Mouse (Mus musculus) liver, embryonic 16.5 days (tissue): ENCODE data around the gene Gfod1. TPM values are rescaled to one million over a fixed set of nuclear protein-coding genes. Genes with fewer than 3 reads are reported as not detected.

Experiments
- ATAC-seq: fragments of 200-750 bp; cut with Nextera tagmentation; 2 replicates; pipeline ENCODE4 v1.8.0; 2017; ENCODE audit warnings: low read depth, mild to moderate bottlenecking, moderate number of reproducible peaks, moderate library complexity
- H3K27ac ChIP-seq: fragments of 300-500 bp; sonication (generic); 2 replicates; pipeline ENCODE4 v1.5.1; 2014; ENCODE audit warnings: mild to moderate bottlenecking, low read length
- H3K27me3 ChIP-seq: fragments of 300-500 bp; sonication (generic); 2 replicates; pipeline ENCODE4 v1.6.1; 2014; ENCODE audit warnings: low read depth, low read length, mixed read lengths; ENCODE audit not compliant: control insufficient read depth, insufficient read depth
- H3K36me3 ChIP-seq: fragments of 300-500 bp; sonication (generic); 2 replicates; pipeline ENCODE4 v1.6.1; 2014; ENCODE audit warnings: mild to moderate bottlenecking; ENCODE audit not compliant: control insufficient read depth, insufficient read depth
- H3K4me1 ChIP-seq: fragments of 300-500 bp; sonication (generic); 2 replicates; pipeline ENCODE4 v1.6.1; 2014; ENCODE audit warnings: low read depth, low read length, mixed read lengths; ENCODE audit not compliant: control insufficient read depth
- H3K4me2 ChIP-seq: fragments of 300-500 bp; sonication (generic); 2 replicates; pipeline ENCODE4 v1.6.1; 2014; ENCODE audit warnings: low read depth, low read length, mixed read lengths
- H3K4me3 ChIP-seq: fragments of 300-500 bp; sonication (generic); 2 replicates; pipeline ENCODE4 v1.5.1; 2014; ENCODE audit warnings: low read depth, mild to moderate bottlenecking, low read length
- H3K9ac ChIP-seq: fragments of 300-500 bp; sonication (generic); 2 replicates; pipeline ENCODE4 v1.6.1; 2014; ENCODE audit warnings: low read depth, low read length
- H3K9me3 ChIP-seq: fragments of 300-500 bp; sonication (generic); replicated peaks from 2 replicates; pipeline ENCODE4 v1.6.1; 2016; ENCODE audit warnings: low read length; ENCODE audit not compliant: control insufficient read depth
- WGBS: fragments of 180-500 bp; shearing (Covaris S2); extraction: QIAGEN DNeasy Blood & Tissue Kit; methylation state at CpG from one replicate; pipeline ENCODE4 v1.1.7; 2014; ENCODE audit not compliant: insufficient replicate concordance; 5-methylcytosine and 5-hydroxymethylcytosine counted together
- polyA plus RNA-seq: library from polyadenylated mRNA; unstranded; fragments of >200 nt; fragmentation: Nextera tagmentation; extraction: Ambion mirVana; gene quantifications from 2 replicates; pipeline ENCODE4 v1.2.1, GENCODE M21; 2015

Gfod1 gene
- polyA plus RNA-seq, 1 experiment from 2014 or later = 0.59 TPM

DNA sequence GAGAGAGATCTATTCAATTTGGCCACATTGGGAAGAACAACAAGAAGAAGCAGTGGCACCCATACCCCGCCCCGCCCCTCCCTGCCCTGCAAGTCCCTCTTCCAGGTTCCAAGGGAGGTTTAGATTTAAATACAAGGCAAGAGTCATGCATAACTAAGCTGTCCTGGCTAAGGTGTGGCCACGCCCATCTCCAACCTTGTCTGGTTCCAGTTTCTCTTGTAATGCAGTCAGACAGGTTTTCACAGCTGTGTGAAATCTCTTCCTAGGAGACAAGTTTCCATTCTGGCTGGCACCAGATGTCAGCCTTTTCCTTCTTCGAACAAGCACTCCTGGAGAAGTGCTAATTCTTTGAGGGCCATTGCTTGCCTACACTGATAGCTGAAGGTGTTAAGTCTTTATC, 11.1 kb downstream of the Gfod1 start:
- no peak overlapping the region for H3K9ac ChIP-seq
- no peak for ATAC-seq
- no peaks in the 10 kb centered on the region for H3K36me3 ChIP-seq
- no peak overlapping the region for H3K4me3 ChIP-seq
- no peaks in the 10 kb centered on the region; the same call in 1 of the 2 replicates for H3K4me1 ChIP-seq
- no peaks in the 10 kb centered on the region for H3K9me3 ChIP-seq
- WGBS = 69% methylated on average over 4 of the region's 4 CpGs
- no peak overlapping the region for H3K4me2 ChIP-seq
- H3K27ac ChIP-seq = no peak overlapping the region
- H3K27me3 ChIP-seq = no peaks in the 10 kb centered on the region

DNA sequence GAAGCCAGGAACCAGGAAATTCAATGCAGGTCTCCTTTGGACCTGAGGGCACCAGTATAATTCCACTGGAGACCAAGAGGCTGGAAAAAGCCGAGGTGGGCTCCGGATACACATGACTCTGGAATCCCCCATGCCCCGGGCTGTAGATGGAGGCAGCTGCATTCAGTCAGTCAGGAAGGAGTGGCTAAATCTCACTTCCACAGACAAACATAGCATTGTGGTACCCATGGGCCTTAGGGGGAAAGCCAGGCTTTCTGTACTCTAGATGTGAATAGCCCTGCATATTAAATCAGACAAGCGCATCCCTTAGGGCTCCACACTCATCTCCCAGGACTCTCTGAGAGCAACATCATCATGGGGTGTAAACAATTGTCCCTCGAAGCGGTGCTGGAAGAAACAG, 14.9 kb downstream of the Gfod1 start:
- Histone ChIP-seq H3K4me1 (no peaks in the 10 kb centered on the region), H3K27me3 (no peaks in the 10 kb centered on the region), H3K36me3 (no peaks in the 10 kb centered on the region), H3K4me3 (no peak overlapping the region), H3K9ac (no peak overlapping the region), H3K27ac (no peak overlapping the region), H3K4me2 (no peak overlapping the region), H3K9me3 (no peaks in the 10 kb centered on the region)
- WGBS = 70% methylated on average over 6 of the region's 6 CpGs
- ATAC-seq = no peak

DNA sequence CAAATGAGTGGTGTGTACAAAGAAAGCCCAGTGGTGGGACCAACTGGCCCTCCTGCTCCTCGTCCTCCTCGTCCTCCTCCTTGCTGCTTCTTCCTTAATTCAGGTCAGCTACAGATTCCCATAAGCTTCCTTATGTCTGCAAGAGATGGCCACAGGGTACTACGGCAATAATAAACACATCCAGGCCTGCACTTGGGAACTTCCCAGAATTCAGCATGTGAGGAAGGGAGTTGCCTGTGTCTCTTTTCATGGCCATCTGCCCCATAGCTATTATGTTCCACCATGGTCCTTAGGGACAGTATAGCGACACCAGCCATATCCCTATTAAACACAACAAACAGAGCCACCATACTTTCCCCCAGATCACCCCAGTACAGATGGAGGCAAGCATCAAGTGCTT, 15.5 kb downstream of the Gfod1 start:
- ATAC-seq = no peak
- H3K4me2 ChIP-seq = no peak overlapping the region
- no peaks in the 10 kb centered on the region for H3K9me3 ChIP-seq
- 70% methylated on average over 4 of the region's 4 CpGs for WGBS
- no peaks in the 10 kb centered on the region for H3K4me1 ChIP-seq
- no peak overlapping the region for H3K4me3 ChIP-seq
- H3K36me3 ChIP-seq = no peaks in the 10 kb centered on the region
- H3K27me3 ChIP-seq = no peaks in the 10 kb centered on the region
- no peak overlapping the region for H3K27ac ChIP-seq
- H3K9ac ChIP-seq = no peak overlapping the region

DNA sequence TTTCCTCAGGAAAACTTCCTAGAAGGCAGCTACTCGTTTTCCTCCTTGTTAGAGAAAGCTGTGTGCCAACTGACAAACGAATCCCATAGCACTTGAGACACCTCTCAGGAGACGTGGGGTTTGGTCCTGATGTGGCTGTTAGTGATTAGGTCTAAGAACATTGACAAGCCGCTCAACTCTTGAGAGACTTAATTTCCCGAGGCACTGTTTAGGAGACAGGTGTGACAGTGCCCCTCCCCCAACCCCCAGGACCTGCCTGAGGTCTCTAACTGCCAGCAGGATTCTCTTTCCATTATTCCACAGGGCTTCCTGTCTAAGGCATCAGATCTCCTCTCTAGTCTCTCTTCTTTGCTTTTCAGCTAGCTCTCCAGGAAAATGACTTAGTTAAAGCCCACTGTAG, 15.9 kb downstream of the Gfod1 start:
- Histone ChIP-seq H3K4me2 (no peak overlapping the region), H3K9me3 (no peaks in the 10 kb centered on the region), H3K4me1 (no peaks in the 10 kb centered on the region), H3K36me3 (no peaks in the 10 kb centered on the region), H3K9ac (no peak overlapping the region), H3K27ac (no peak overlapping the region), H3K27me3 (no peaks in the 10 kb centered on the region), H3K4me3 (no peak overlapping the region)
- ATAC-seq = no peak
- 48% methylated on average over 5 of the region's 5 CpGs for WGBS

DNA sequence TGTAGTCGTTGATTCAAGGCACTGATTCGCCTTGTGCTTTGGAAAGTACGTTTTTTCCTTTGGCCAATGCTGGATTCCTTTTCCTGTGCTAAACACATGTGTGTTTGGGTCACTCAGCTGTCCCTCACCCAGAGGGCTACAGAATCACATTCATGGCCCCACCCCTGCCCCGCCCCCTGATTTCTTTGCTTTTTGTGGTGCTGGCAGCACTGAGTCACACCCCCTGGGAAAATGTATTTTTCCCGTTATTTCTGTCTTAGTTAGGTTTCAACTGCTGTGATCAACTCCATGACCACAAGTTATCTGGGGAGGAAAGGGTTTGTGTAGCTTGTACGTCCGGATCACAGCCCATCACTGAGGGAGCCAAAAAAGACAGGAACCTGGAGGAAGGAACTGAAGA, 17.1 kb downstream of the Gfod1 start:
- Histone ChIP-seq H3K9me3 (no peaks in the 10 kb centered on the region), H3K4me2 (no peak overlapping the region), H3K4me3 (no peak overlapping the region), H3K27ac (no peak overlapping the region), H3K27me3 (no peaks in the 10 kb centered on the region), H3K9ac (no peak overlapping the region), H3K36me3 (no peaks in the 10 kb centered on the region), H3K4me1 (no peaks in the 10 kb centered on the region)
- 54% methylated on average over 7 of the region's 7 CpGs for WGBS
- ATAC-seq = no peak

DNA sequence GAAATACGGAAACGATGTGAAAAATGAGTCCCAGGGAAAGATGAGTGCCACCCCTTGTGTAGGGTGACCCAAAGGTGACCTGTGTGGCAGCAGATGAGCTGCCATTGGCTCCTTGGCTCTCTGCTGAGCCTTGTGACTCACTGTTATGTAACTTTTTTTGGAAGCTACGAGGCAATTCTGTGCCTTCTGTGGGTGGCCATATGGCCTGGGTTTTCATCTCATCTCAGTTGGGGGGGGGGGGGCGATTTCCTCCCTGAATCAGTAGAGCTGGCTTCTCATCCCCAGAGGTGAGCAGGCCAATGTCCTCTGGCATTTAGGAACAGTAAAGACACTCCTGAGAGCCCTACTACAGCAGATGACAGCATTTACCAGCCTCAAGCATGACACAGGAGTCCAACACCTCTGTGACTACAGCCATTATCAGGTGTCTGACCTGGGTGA, 19.2 kb downstream of the Gfod1 start:
- H3K4me2 ChIP-seq = no peak overlapping the region
- no peak for ATAC-seq
- H3K9ac ChIP-seq = no peak overlapping the region
- H3K27ac ChIP-seq = no peak overlapping the region
- H3K4me1 ChIP-seq = no peaks in the 10 kb centered on the region
- no peak overlapping the region for H3K4me3 ChIP-seq
- no peaks in the 10 kb centered on the region for H3K27me3 ChIP-seq
- H3K36me3 ChIP-seq = no peaks in the 10 kb centered on the region
- H3K9me3 ChIP-seq = no peaks in the 10 kb centered on the region
- 68% methylated on average over 4 of the region's 4 CpGs for WGBS

DNA sequence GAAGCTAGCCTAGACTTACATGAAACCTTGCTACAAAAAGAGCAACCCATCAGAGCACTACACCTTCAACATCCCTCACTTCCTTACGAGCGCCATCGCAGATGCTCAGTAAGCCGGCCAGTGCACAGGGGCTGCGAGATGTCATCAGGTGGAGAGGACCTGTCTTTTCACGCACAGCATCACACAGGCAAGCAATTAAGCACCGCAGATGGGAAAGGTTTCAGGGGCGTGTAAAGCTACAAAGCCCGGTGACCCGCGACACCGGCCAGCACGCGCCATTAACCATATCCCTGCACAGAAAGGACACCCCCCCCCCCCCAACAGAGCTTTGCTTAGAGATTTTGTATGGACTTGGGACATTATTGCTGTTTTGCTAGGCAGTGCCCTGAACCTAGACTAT, 30.1 kb downstream of the Gfod1 start:
- Histone ChIP-seq H3K27ac (no peak overlapping the region), H3K4me3 (no peak overlapping the region), H3K4me1 (no peaks in the 10 kb centered on the region; the same call in 1 of the 2 replicates), H3K9ac (no peak overlapping the region), H3K9me3 (no peaks in the 10 kb centered on the region), H3K27me3 (no peaks in the 10 kb centered on the region), H3K4me2 (no peak overlapping the region), H3K36me3 (no peaks in the 10 kb centered on the region)
- no peak for ATAC-seq
- WGBS = 90% methylated on average over 14 of the region's 14 CpGs

DNA sequence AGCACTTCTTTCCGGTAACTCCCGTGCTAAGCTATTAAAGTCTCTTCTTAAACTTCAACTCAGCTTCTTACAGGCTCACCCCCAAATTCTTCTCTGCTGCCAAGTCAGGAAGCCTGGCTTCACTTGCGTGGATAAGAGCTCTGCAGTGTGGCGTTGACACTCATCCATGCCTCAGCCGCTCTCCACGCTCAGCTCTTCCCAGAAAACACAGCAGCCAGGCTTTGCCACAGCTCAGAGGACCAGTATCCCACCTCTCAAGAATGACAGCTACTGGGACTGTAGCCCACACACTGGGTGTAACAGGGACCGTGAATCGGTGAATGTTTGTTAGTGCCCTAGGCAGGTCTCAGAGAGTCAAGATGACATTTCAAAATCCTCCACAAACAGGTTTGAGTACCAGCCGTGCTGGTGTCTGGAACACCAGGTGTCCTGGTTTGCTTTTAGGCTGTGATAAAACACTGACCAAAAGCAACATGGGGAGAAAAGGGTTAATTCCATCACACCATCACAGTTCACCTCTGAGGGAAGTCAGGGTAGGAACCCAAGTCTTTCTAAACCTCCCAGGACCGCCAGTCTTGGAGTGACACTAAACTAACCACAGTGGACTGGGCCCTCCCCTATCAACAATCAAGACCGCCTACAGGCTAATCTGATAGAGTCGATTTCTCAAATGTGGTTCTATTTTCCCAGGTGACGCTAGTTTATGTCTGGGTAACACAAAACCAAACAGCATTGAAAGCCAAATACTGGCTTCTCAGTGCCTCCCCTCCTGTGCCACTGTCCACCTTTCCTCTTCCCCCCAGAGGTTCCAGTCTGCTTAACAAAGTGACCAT, 31.5 kb downstream of the Gfod1 start:
- no peak for ATAC-seq
- Histone ChIP-seq H3K9ac (no peak overlapping the region), H3K9me3 (no peaks in the 10 kb centered on the region), H3K27ac (no peak overlapping the region), H3K4me2 (no peak overlapping the region), H3K27me3 (no peaks in the 10 kb centered on the region), H3K4me1 (peaks cover 5% of the 10 kb centered on the region; the same call in 1 of the 2 replicates), H3K4me3 (no peak overlapping the region), H3K36me3 (no peaks in the 10 kb centered on the region)
- WGBS = 70% methylated on average over 13 of the region's 13 CpGs

DNA sequence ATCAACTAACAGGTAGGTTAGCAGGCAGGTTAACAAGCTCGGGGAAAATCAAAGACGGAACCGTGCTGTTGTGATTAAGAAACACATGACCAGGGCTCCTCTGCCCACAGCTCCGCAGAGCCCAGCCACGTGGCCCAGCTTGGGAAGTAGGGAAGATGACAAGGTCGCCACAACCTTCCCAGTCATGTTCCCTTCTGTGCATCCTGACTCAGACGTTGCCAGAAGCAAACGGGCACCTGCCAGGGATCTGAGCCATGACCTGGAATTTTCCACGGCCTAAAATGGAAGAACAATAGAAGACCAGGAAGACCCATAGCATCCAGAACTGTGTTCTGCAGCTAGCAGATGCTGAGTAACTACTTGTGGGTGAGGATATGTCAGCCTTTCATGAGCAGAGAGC, 32.5 kb downstream of the Gfod1 start:
- Histone ChIP-seq H3K27me3 (no peaks in the 10 kb centered on the region), H3K36me3 (no peaks in the 10 kb centered on the region), H3K4me2 (no peak overlapping the region), H3K9ac (no peak overlapping the region), H3K4me1 (peaks cover 5% of the 10 kb centered on the region; the same call in 1 of the 2 replicates), H3K27ac (no peak overlapping the region), H3K4me3 (no peak overlapping the region), H3K9me3 (no peaks in the 10 kb centered on the region)
- no peak for ATAC-seq
- WGBS = 64% methylated on average over 9 of the region's 9 CpGs
